Mouse (Mus musculus): ENCODE data around the gene Gm28230. TPM values are rescaled to one million over a fixed set of nuclear protein-coding genes. Genes with fewer than 3 reads are reported as not detected.
A peak's percentile ranks its signal among the peaks of the same experiment; 100 is the strongest.

The Gm28230 gene
- total and polyA plus RNA-seq, 2 experiments from 2014 or later: 1.6 TPM; not detected in 1

DNA sequence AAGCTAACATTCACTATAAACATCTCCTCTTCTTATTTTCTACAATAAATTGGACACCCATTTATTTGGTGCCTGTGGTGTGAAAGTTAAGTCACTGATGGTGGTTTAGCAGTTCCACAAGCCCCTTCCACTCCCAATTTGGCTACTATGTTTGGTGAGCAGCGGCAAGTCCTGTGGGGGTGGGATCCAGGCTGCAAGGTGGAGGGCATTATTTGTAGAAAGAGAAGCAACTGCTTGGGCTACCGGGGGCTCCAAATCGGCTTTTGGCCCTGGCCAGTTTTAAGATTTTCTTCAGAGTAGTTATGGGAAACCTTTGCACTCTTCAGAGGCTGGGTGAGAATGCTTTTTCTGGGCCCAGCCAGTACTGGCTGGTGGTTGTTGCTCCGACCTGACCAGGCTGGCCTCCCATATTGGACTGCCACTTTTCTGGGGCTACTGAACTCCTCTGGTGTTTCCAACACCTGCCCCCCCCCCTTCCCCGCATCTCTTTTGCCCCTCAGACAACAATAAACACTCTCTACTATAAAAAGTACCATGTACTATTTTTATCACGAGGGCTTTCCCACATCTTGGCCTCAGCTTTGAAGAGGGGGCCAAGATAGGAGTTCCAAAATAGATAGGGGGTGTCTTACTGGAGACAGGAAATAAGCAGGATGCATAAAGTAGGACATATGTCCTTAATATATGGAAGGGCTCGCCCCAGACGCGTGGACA lies 5.4 kb downstream of the Gm28230 start:
- TF ChIP-seq EP300 (IDR thresholded peaks at IDR 0.05; ENCODE audit: low read depth) (no peak), CTCF (IDR thresholded peaks at IDR 0.05; ENCODE audit: low read depth) (no peak)
- Histone ChIP-seq H3K4me1 (ENCODE audit: control insufficient read depth, insufficient read depth) (no peaks in the 10 kb centered on the region), H3K27me3 (ENCODE audit: control insufficient read depth, insufficient read depth, low read length) (peaks cover 98% of the 10 kb centered on the region), H3K27ac (ENCODE audit: low read depth) (no peak overlapping the region), H3K9ac (replicated peaks; ENCODE audit: low read depth, low read length) (no peak overlapping the region), H3K4me2 (ENCODE audit: low read depth, low read length) (no peak overlapping the region), H3K36me3 (replicated peaks; ENCODE audit: control insufficient read depth, insufficient read depth, low read length) (no peaks in the 10 kb centered on the region), H3K9me3 (replicated peaks; ENCODE audit: control insufficient read depth, low read length) (no peaks in the 10 kb centered on the region), H3K4me3 (ENCODE audit: low read depth, low read length) (no peak overlapping the region)
- DNase-seq (ENCODE audit: low spot score) (no peak), ATAC-seq (ENCODE audit: insufficient read depth, low read depth) (no peak)
- WGBS: 13% methylated on average over 9 of the region's 9 CpGs

DNA sequence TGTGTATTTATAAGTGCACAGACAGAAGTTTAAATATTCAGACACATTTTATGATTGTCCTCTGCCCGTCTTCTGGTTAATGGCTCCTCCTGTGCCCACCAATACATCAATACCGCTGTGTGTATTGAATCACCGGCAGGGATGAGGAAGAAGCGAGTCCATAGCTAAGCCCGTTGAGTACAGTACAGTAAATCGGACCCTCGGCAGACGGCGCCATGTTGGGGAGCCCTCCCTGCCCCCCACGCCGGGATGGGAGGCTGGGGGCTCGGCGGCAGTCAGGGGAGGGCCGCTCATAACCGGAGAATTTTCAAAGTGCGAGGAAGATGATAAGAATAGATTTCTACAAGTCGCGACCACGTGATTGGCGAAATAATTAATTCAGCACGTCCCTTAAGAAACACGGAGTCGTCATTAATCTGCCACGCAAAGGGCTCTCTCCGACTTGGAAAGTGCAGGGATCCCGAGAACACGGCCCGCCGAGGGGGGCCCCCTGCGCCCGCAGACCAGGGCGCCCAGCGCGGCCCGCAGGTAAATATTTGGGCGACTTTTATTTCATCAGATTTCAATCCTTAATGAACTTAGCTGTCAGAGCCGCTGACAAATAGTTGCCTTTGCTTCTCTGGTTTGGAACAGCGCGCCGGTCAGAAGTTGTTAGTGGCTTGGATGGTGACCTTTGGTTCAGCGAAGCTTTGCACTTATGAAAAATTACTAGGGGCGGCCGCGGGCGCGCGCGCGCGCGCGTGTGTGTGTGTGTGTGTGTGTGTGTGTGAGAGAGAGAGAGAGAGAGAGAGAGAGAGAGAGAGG lies 6.2 kb downstream of the Gm28230 start:
- peaks cover 98% of the 10 kb centered on the region for H3K27me3 ChIP-seq (ENCODE audit: control insufficient read depth, insufficient read depth, low read length)
- TF ChIP-seq CTCF (IDR thresholded peaks at IDR 0.05; ENCODE audit: low read depth) (no peak), EP300 (IDR thresholded peaks at IDR 0.05; ENCODE audit: low read depth) (no peak)
- H3K4me2 ChIP-seq (ENCODE audit: low read depth, low read length): peak overlapping the region; percentile 23; the same call in 1 of the 2 replicates
- WGBS: 3% methylated on average over 52 of the region's 52 CpGs
- peak overlapping the region; percentile 25 for H3K4me3 ChIP-seq (ENCODE audit: low read depth, low read length)
- H3K27ac ChIP-seq (ENCODE audit: low read depth): no peak overlapping the region
- H3K9ac ChIP-seq (replicated peaks; ENCODE audit: low read depth, low read length): no peak overlapping the region
- H3K4me1 ChIP-seq (ENCODE audit: control insufficient read depth, insufficient read depth): no peaks in the 10 kb centered on the region
- DNase-seq (ENCODE audit: low spot score) (no peak), ATAC-seq (ENCODE audit: insufficient read depth, low read depth) (no peak)
- H3K36me3 ChIP-seq (replicated peaks; ENCODE audit: control insufficient read depth, insufficient read depth, low read length): no peaks in the 10 kb centered on the region
- no peaks in the 10 kb centered on the region for H3K9me3 ChIP-seq (replicated peaks; ENCODE audit: control insufficient read depth, low read length)

DNA sequence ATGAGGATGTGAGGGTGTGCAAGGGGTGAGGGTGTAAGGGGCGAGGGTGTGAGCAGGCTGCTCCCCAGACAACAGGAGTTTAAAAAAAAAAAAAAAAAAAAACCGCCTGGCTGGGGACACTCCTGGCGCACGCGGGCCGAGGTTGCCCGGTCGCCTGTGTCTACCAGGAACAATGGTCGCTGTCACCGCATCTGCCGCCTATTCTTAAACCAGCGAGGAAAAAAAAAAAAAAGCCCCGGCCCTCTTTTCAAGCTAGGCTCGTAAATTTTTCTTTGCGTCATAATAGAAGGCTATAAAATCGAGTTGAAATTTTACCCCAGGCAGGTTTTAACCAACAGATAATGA lies 6.8 kb downstream of the Gm28230 start:
- Histone ChIP-seq H3K27me3 (ENCODE audit: control insufficient read depth, insufficient read depth, low read length) (peaks cover 98% of the 10 kb centered on the region), H3K36me3 (replicated peaks; ENCODE audit: control insufficient read depth, insufficient read depth, low read length) (no peaks in the 10 kb centered on the region), H3K4me1 (ENCODE audit: control insufficient read depth, insufficient read depth) (no peaks in the 10 kb centered on the region), H3K4me3 (ENCODE audit: low read depth, low read length) (no peak overlapping the region; the same call in 1 of the 2 replicates), H3K27ac (ENCODE audit: low read depth) (no peak overlapping the region), H3K9me3 (replicated peaks; ENCODE audit: control insufficient read depth, low read length) (no peaks in the 10 kb centered on the region), H3K9ac (replicated peaks; ENCODE audit: low read depth, low read length) (no peak overlapping the region), H3K4me2 (ENCODE audit: low read depth, low read length) (peak overlapping the region; percentile 23; the same call in 1 of the 2 replicates)
- no peak for ATAC-seq (ENCODE audit: insufficient read depth, low read depth)
- no peak for TF ChIP-seq EP300 (IDR thresholded peaks at IDR 0.05; ENCODE audit: low read depth)
- TF ChIP-seq CTCF (IDR thresholded peaks at IDR 0.05; ENCODE audit: low read depth): no peak
- no peak for DNase-seq (ENCODE audit: low spot score)
- 3% methylated on average over 16 of the region's 16 CpGs for WGBS

DNA sequence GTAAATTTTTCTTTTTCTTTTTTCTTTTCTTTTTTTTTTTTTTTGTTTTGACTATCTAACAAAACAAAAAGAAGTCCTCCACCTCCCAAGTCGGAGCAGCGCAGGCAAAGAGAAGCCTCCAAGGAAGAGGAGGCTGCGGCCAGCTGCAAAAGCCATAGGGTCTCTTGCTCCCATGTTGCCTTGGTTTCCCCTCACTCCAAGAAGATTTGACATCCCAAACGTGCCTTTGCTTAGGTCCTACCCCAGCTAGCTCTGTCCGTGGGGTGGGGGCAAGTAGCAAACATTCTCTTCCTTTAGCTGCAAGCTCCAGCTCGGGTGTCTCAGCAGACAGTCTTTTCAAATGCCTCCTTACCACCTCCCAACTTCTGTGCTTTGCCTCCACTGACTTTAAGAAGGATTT lies 7.2 kb downstream of the Gm28230 start:
- Histone ChIP-seq H3K4me2 (ENCODE audit: low read depth, low read length) (no peak overlapping the region), H3K36me3 (replicated peaks; ENCODE audit: control insufficient read depth, insufficient read depth, low read length) (no peaks in the 10 kb centered on the region), H3K4me1 (ENCODE audit: control insufficient read depth, insufficient read depth) (no peaks in the 10 kb centered on the region), H3K9me3 (replicated peaks; ENCODE audit: control insufficient read depth, low read length) (no peaks in the 10 kb centered on the region), H3K9ac (replicated peaks; ENCODE audit: low read depth, low read length) (no peak overlapping the region), H3K27ac (ENCODE audit: low read depth) (no peak overlapping the region), H3K27me3 (ENCODE audit: control insufficient read depth, insufficient read depth, low read length) (peaks cover 98% of the 10 kb centered on the region), H3K4me3 (ENCODE audit: low read depth, low read length) (no peak overlapping the region)
- 4% methylated on average over 6 of the region's 6 CpGs for WGBS
- DNase-seq (ENCODE audit: low spot score): no peak
- TF ChIP-seq CTCF (IDR thresholded peaks at IDR 0.05; ENCODE audit: low read depth) (no peak), EP300 (IDR thresholded peaks at IDR 0.05; ENCODE audit: low read depth) (no peak)
- no peak for ATAC-seq (ENCODE audit: insufficient read depth, low read depth)

DNA sequence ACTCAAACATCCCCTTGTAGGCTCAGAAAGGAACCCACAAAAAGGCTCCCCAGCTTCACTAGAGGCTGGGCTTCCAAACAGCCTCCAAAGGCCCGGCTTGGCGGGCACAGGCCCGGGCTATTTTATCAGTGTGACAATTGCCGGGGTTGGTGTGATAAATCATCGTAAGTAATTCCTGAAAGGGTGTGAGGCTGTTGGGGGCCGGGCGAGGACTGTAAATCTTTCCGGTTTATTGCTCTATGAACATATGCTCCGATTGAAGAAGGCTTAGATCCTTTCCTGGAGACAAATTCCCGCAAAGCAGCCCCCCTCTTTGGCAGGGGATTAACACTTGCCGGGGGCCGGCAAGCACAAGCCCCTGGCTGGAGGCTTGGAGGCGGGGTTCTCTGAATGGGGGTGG lies 7.9 kb downstream of the Gm28230 start:
- Histone ChIP-seq H3K27ac (ENCODE audit: low read depth) (no peak overlapping the region), H3K4me3 (ENCODE audit: low read depth, low read length) (no peak overlapping the region), H3K27me3 (ENCODE audit: control insufficient read depth, insufficient read depth, low read length) (peaks cover 98% of the 10 kb centered on the region), H3K4me1 (ENCODE audit: control insufficient read depth, insufficient read depth) (no peaks in the 10 kb centered on the region), H3K9me3 (replicated peaks; ENCODE audit: control insufficient read depth, low read length) (no peaks in the 10 kb centered on the region), H3K9ac (replicated peaks; ENCODE audit: low read depth, low read length) (no peak overlapping the region), H3K4me2 (ENCODE audit: low read depth, low read length) (no peak overlapping the region), H3K36me3 (replicated peaks; ENCODE audit: control insufficient read depth, insufficient read depth, low read length) (no peaks in the 10 kb centered on the region)
- WGBS: 7% methylated on average over 13 of the region's 13 CpGs
- DNase-seq (ENCODE audit: low spot score) (no peak), ATAC-seq (ENCODE audit: insufficient read depth, low read depth) (no peak)
- TF ChIP-seq EP300 (IDR thresholded peaks at IDR 0.05; ENCODE audit: low read depth) (no peak), CTCF (IDR thresholded peaks at IDR 0.05; ENCODE audit: low read depth) (no peak)
